Mouse (Mus musculus): ENCODE results near the gene Pde10a. TPM values are rescaled to one million over a fixed set of nuclear protein-coding genes. Genes with fewer than 3 reads are reported as not detected.

Pde10a gene
- total RNA-seq, 4 experiments from 2014 or later: 16.9 to 104 (median 44.4) TPM

DNA sequence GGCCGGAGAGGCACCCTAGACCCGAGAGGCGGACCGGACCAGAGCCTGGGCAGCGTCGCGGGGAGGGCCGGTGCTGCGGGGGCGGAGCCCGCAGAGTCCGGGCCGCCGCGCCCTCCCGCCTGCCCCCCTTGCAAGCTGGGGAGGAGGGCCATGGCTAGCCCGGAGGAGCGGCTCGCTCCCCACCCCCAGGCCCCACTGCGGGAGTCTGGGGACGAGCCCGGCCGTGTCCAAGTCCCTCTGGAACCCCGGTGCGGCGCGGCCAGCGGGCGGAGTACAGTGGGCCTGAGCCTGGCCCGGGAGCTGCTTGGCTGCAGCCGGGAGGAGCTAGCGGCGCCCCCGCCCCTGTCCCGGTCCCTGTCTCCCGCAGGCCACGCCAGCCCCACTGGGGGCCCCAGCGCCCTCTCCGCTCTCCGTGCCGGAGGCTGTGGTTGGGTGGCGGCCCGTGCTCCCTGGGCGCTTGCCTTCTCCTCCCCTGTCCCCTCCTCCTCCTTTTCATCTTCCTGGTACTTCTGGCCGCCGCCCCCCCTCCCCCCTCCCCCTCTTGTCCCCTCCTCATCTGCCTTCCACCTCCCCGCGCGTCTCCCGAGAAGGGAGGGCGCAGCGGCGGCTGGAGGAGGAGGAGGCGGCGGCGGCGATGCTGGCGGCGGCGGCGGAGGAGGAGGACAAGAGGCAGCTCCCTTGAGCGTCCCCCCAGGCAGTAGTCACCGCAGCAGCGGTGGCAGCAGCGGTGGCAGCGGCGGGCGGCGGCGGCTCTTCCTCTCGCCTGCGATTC lies 276.1 kb downstream of the Pde10a start:
- peak; percentile 76 for DNase-seq

DNA sequence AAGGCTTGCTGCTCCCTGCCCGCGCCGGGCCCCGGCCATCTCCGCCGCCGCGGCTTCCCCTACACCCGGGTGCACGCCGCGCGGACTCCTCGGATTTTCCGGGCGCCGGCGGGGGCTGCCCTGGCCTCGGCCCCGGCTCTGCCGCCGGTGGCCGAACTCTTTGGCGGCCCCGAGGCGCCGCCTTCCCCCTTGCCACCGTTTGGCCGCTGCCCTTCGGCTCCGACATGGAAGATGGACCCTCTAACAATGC lies 276.6 kb downstream of the Pde10a start:
- DNase-seq: no peak

DNA sequence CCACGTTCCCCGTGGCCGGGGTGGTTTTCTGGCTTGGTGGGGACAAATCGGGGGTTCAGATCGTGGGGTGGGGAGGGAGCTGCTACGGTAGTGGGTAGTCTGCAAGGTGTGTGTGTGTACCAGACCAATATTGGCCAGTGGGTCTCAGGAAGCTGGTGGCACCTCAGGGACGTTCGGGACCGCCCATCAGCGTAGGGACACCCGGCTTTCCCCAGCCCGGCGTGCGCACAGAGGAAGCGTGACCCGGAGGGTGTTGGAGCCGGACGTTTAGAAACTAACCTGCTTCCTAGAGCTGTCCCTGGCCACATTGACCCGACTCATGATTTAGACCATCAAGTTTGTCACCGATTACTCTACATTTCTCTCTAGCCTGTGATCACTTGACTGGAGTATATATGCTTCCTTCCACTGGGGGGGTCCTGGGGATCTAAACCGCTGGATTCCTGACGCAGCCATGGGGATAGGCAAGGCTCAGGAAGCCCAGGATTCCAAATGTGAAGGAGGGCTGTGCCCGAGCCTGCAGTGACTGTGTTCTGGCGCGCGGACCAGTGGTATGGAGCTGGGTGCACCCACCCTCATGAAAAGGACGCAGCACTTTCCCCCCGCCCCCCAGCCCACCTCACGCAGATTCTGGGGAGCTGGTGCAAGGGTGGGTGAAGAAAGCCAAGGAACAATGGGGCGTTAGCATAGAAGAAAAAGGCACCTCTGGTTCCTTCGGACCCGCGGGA lies 277.2 kb downstream of the Pde10a start:
- DNase-seq: peak; percentile 58

DNA sequence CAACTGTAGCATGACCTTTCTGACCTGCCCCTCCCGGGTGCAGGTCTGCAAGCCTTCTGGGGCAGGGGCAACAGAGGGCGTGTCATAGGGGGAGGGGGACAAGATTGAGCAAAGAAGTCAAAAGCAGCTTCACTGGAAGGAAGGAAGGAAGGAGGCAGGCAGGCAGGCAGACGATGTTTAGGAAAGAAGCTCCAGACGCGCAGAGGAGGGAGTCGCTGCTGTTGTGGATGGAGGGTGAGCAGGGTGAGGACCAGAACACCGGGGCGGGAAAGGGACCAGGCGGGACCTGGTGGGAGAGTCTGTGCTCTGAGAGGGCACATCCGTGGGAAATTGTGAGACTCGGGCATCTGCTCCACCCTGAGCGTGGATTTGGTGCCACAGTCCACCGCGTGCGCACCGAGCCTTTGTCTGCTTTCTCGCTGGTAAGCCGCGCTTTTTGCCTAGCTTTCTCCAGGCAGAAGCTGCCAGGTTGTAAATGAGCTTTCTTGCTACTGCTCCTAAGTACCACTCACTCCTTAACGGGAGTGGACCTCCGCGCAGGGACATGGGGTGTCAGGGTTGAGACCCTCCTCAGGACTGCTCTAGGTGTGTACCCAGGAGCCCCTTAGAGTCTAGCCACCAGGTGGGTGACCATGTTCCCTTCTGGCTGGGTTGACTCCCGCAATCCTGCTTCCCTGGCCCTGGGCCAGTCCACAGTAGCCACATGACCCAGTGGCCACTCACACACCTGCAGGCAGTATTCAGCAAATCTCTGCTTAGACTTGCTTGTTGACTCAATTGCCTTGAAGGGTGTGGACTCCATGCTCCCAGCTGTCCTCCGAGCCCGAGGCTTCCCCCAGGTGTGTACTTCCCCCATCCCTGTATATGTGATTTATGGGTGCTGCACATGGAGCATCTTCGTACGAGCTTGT lies 278.0 kb downstream of the Pde10a start:
- no peak for DNase-seq

DNA sequence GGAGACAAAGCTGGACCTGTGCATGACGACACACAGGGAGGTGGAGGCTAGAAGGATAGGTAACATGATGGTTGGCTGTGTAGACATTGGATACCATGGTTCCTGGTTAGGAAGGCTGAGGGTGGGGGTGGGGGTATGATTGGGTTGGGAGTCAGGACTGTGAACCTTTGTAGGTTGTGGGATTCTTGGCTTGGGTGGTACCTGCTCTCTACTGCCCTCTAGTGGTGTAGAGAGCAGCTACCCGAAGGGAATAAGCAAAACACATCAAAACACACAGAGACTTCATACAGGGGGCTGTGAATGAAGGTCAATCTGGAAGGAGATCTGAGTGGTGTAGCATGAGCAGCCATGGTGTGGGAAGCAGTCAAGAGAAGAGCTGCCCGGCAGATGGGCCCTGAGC lies 282.2 kb downstream of the Pde10a start:
- no peak for DNase-seq

DNA sequence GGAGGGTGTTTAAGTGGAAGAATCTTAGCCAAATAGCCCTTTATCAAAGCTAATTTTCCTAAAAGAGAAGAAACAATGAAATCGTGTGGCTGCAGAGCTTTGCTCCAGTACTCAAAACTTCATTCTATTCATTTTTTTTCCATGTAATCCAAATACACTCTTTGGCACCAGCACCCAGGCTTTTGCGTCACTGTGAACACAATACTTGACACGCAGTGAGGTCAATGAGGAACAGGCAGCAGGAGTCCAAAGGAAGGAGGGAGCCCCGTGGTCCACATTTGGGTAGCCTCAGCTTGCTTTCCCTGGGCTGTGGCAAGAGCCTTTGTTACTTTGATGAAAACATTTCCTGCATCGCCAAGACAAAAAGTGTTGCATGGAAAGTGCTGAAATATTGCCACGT lies 284.6 kb downstream of the Pde10a start:
- no peak for DNase-seq

DNA sequence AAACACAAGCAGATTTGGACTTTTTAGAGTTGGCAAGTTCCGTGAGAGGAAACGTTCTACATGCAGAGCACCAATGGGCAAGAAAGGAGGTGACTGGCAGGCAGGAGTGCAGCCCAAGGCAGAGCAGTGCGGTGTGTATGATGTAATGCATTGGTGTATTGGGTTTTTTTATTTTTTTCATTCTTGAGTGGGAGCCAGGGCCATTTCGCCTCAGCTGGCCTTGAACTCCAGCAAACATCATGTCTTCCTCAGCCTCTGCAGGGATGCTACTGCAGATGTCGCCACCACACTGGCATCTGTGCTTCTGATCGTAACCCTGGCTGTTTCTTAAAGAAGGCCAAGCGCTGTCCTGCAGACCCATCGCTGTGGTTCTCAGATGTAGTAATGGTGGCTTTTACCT lies 285.0 kb downstream of the Pde10a start:
- peak; percentile 41 for DNase-seq

DNA sequence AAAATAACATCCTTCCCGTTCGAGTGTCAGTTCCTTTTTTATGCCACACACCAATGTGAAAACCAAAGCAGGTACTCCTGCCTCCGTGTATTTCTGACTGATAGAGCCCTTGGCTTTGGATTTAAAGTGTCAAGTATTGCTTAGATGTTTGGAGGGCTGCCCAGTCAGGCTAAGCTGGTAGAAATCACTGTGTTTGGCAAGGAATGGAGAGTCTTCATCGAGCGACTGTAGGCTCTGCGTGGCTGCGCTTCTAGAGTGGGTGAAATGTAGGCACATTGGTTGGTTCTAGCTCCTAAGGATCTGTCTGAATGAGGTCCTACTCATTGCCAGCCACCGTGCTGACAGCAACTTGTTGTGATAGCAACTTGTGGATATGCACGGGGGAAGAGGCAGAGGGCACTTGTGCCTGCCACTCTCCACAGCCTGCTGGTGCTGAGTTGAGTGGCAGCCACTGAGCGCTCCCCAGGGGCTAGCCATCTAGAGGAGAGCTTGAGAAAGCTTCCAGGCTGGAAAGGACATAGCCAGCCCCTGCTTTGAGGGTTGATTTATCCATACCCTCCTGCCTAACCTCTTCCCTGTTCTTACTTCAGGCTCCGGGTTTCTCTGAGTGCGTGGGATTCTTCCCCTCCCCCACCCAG lies 287.2 kb downstream of the Pde10a start:
- no peak for DNase-seq

DNA sequence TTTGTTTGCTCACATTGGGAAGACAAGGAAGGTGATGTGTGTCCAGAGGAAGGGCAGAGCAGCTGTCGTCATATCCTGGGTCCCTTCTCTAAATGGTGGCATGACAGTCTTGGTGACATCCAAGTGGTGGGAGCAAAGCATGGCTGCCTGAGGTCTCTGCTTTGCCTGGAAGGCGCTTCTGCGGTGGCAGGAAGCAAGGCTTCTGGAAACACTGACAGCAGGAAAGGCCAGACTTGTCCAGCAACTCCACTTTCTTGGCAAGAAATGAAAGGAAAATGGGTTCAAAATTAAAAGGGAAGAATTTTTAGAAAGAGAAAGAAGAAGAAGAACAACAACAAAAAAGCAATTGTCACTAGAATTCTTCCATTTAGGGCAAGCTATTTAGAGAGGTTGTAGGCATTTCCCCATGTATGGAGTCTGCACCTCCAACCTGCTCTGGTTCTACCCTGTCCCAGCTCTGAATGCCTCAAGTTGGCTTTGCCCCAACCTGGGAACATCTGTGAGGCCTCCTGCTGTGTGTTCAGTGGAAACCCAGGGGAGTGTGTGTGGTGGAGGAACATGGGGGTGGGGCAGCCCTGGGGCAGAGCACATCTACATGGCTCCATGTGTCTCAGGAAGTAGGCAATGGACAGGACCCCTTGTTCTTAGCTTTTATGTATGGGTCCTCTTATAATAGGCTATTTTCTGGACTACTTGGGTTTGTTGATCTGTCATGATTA lies 288.8 kb downstream of the Pde10a start:
- no peak for DNase-seq

DNA sequence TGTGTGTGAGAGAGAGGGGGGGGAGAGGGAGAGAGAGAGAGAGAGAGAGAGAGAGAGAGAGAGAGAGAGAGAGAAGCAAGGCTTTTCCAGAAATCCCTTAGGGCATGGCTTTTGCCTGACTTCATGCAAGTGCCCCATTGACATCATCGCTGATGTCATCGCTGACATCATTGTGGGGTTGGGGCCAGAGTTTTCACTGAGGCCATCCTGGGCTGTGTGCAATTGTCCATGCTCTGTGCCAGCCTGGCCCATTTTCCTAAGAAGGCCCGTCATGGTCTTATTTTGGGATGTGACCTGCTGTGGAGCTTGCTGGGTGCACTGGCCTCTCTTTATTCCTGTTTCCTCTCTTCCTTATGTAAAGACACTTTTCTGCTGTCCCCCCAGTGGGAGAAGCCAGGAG lies 290.2 kb downstream of the Pde10a start:
- DNase-seq: no peak

DNA sequence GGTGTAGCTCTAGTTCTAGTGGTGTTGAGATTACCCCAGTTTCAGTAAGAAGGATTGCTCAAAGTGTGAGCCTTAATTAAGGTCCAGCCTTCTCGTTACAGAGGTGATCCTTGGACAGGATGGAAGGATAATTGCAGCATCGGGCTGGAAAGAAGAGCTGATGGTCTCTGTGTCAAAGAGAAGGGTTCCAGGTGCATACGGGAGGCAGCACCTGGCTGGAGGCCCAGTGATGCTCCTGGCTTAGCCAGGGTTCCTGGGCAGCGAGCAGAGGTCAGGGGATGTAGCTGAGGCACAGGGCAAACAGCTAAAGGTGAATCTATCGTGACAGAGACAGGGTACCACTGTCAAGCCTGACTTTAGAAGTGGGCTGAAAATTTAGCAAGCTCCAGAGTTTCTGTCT lies 290.7 kb downstream of the Pde10a start:
- DNase-seq: no peak

DNA sequence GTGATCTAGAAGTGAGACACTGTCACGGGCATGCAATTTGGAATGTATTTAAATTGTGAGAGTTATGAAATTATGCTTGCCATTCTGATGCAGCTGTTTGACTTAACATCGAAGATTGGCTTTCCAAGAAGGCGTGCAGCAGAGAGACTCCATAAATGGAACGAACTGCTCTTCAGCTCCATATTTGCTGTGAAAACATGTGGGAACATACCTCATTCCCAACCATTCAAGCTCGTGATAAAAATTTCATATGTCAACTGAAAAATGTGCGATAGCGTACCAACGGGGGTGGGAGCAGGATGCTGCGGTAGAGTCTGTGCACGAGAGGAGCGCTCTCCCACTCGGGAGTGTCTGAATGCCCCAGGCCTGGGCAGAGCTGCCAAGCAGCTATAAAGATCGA lies 293.5 kb downstream of the Pde10a start:
- DNase-seq: no peak

DNA sequence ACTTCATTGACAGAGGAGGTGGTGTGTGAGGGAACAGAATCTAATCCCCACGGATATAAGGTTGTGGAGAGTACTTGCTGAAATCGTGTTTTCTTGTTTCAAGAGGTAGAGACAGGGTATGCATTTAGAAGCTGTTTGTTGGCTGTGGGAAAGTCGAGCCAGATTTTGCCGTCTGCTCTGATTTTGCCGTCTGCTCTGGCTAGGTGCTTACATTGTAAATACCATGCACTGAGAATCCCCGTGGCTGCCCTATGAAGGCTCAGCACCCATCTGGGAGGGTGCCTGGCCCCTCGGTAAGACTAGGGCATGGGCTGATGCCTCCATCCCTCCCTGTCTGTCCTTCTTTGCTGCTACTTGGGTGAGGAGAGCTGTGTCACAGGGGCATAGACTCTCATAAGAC lies 298.4 kb downstream of the Pde10a start:
- no peak for DNase-seq

DNA sequence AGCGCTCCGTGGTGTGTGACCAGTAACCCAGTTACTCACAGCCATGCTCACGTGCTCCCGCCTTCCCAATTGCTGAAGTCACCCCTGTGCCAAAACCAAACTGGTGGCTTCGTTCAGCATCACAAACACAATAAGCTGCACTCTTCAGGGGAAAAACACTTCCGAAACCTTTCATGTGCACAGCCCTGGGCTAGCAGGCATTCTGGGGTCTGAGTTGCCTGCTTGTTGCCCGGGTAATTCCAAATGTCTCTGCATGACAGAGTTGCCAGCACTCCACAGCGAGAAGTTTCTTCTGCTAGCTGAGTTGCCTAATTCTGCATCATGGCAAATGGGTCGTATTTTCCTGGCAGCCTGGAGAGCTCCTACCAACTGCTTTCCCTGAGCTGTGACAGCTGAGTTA lies 302.0 kb downstream of the Pde10a start:
- DNase-seq: no peak

DNA sequence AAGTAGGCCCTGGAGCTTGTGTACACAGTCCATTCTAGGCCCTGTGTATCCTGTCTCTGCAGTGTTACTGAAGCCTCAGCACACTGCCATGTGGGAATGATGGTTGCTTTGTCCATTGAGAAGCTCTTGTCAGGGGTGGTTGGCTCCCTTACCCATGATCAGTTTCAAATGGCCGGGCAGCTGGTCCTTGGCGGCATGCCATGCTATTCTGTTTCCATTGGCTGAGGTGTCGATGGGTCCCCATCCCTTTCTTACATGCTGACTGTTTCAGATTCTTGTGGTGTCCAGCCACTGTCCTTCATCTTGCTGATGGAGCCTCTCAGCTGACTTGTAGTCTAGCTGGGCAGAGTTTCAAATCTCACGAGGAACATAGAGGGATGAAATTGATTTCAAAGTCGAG lies 305.8 kb downstream of the Pde10a start:
- DNase-seq: no peak

DNA sequence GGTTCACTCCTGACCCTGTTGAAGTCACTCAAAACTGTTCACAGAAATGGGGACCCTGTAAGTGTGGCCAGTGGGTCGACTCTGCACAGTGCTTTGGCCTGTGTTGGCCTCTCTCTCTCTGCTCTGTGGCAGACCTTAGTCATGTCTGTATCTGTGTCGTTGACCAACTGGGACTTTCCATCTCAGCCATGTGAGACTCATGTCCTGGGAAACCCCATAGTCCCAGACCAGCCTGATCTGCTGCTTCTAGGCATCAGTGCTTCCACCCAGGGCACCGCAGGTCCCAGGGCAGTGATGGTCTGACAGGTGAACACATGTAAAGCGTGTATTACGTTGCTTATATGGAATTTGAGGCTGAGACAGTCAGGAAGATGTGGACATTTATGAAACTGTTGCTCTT lies 311.1 kb downstream of the Pde10a start:
- no peak for DNase-seq

DNA sequence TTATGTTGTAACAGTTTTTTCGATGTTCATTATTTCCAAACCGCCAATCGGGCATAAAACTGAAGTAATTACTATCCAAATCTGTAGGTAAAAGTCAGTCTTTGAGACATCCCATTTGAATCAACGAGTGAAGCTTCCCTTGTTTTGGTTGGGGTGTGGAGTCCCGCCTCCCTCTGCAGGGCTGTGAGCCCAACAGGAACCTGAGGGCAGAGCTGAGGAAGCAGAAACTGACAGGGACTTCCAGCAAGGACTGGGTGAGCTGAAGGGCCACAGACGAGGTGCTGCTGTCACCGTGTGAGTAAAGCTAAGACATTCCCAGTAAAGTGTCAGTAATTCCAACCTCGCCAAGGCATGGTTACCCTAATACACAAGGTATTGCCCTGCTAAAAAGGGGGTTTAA lies 313.1 kb downstream of the Pde10a start:
- no peak for DNase-seq

DNA sequence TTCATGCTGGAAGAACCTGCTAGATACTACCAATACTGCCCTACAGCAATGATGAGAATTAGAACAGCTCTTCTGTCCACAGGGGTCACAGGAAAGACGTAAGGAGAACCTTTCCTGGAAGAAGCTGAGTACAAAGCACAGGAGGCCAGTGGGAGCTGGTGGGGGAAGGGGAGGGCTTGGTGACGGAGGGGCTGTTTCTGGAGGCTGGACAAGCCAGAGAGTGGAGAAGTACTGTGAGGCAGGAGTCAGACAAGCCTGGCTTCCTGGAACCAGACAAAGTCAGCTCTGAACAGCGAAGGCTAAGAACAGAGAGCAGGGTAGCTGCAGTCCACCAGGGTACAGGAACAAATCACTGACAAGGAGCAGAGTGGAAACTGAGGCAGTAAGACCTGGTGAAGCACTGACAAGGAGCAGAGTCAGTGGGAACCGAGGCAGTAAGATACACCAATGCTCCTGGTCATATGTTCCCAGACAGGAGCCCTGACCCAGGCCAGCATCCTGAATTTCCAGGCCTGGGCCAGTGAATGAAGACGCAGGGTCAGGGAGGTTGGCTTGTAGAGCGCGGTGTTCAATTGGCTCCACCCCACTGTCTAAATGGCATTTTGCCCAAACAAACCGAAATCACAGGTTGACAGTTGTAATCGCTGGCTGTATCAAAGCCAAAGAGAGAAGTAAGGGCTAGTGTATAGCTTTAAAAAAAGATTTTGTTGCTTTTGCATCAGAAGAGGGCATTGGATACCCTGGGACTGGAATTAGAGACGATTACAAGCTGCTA lies 314.3 kb downstream of the Pde10a start:
- DNase-seq: no peak

DNA sequence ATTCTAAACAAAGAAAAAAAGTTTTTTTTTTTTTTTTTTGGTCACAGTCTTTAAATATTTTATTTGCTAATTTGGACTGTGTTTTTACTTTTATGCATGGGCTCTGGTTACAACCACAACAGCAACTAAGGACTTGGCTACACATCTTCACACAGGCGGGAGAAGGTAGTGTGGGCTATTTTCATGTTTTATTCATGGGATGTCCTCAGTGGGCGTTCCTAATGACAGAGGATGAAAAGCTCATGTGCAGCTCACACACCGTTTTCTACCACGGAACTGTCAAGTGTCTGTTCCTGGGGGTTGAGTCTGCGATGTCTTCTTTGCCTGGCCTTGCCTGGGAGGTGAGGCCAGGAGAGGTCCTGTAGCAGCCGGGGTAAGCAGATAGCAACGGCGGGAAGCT lies 315.9 kb downstream of the Pde10a start:
- DNase-seq: no peak

DNA sequence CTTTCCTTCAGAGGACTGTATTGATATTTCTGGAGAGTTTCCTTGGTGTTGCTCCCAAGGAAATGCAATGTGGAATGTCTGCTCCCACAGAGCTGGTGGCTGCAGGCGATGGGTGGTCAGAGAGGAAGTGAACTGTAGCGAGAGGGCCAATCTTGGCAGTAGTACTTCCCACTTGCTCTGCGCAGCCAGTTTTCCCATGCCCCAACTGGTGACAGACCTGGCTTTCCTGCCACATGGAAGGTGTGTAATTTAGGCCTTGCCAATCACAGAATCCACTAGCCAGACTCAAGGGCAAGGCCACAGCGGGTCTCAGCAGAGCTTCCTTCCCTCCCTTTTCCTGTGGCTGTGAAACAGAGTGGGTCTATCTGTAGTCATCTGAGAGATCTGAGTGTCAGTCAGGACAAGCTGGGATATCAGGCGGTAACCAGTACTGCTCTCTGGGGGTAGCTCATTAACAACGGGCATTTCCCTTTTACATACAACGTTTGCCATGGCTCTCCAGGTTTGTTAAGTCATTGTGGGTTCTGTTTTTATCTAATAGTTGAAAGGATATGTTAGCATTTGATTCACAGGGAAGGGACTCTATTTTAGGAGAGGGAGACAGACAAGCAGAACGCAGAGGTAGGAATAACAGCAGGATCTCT lies 316.8 kb downstream of the Pde10a start:
- no peak for DNase-seq

DNA sequence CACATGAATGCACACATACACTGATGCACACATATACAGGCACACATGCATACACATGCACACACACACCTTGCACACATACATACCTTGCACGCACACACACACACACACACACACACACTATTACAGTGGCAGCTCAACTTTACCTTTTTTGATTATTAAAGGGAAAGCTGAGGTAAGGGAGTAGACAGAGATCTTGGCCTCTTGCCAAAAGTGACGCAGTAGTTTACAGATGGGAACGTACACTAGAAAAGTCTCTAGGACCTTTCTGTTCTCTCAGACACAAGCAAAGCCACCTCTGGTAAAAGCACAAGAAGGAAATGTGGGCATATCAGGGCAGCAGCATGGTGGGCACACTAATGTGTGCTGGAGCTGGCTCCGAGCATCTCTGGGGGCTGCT lies 317.5 kb downstream of the Pde10a start:
- DNase-seq: no peak

Data from adrenal gland, adult 8-10 months (tissue).